Mouse (Mus musculus) activated CD4-positive, CD25-positive, alpha-beta regulatory T cell, adult 4 months (primary cell): ENCODE results near the gene Neu2. TPM values are rescaled to one million over a fixed set of nuclear protein-coding genes. Genes with fewer than 3 reads are reported as not detected.
"Not testable (repeated sequence)": the region's sequence is repeated elsewhere in the genome, so short reads cannot be mapped to it uniquely, and the experiment has no call there.

Experiments used
- ATAC-seq: one replicate; pipeline ENCODE4 v1.8.0; 2017
- polyA plus RNA-seq, 2 experiments: library from polyadenylated mRNA; unstranded; fragments of 100-300 nt; shearing (Covaris generic); gene quantifications; one replicate each; pipeline ENCODE4 v1.2.1; 2017

Gene Neu2
- not detected for polyA plus RNA-seq

DNA sequence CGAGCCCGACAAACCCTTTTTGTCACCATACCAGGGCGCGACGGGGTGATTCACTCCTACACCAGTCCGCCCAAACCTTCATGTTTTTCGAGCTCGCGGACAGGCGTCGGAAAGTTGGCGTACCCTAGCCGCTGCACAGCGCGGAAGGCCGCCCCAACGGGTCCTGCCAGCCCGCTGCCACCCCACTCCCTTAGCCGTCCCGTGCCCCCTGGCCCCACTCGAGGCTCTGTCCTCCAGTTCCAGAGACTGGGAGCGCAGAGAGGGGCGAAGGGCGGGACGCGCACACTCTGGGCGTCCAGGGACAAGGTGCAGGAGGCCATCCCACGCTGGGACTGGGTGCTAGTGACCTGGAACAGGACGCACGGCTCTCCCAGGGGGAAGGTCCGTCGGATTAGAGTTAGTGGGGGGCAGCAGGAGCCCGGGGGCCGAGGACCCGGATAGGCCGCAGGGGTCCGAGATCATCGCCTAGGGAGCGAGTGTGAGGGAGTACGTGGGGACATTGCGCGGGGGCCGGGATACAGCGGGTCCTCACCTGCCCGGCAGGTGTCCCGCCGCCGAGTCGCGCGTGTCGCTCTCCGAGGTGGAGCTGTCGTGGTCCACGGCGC, at the start of gene Neu2:
TSS of gene Neu2 (plus strand) at position 329 of the 605 bp plus-strand sequence.
- ATAC-seq: no peak

DNA sequence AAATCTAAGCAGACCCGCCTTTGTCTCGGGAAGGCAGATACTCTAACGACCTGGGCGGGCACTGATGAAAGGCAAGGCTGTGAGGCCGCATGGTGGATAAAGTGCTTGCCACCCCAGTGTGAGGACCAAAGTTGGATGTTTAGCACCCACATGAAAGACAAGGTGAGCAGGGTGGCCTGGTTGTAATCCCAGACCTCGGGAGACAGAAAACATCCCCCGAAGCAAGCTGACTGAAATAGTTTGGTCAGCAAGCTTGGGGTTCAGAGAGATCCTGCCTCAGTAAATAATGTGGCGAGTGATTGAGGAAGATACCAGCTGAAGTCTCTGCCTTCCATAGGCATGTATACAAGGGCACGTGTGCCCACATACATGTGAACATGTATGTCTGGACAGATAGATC, 42.2 kb upstream of the Neu2 start:
- ATAC-seq: no peak

DNA sequence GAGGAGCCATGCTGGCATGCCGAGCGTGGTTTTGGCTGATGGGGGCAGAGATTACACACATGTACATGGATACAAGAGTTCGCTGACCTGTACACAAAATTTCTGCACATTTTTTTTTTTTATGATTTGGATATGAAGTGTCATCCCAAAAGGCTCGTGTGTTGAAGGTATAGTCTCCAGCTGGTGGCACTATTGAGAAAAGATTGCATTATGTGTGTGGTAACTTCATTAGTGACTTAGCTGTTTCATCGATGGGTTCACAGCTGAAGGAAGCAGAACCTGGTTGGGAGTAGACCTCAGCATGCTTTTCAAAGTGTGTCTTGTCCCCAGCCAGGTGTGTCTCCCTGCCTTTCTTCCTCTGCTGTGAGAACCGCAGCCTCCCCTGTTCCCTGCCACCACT, 41.4 kb upstream of the Neu2 start:
- ATAC-seq: no peak

DNA sequence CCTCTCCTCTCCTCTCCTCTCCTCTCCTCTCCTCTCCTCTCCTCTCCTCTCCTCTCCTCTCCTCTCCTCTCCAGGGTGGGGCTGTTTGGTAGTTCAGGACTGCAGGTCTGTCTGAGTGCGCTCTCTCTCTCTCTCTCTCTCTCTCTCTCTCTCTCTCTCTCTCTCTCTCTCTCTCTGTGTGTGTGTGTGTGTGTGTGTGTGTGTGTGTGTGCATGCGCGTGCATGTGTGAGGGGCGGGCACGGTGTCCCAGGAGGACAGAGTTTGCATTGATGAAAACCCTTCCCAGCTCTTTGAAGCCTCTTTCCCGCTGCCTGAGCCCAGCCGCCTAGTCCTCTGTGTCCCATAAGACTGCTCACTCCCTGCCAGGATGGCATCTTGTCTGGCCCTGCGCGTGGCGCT, 39.7 kb upstream of the Neu2 start, which contains the start of gene Snorc:
TSS of gene Snorc (plus strand) at position 301 of the 400 bp plus-strand sequence.
- ATAC-seq: not testable (repeated sequence)

DNA sequence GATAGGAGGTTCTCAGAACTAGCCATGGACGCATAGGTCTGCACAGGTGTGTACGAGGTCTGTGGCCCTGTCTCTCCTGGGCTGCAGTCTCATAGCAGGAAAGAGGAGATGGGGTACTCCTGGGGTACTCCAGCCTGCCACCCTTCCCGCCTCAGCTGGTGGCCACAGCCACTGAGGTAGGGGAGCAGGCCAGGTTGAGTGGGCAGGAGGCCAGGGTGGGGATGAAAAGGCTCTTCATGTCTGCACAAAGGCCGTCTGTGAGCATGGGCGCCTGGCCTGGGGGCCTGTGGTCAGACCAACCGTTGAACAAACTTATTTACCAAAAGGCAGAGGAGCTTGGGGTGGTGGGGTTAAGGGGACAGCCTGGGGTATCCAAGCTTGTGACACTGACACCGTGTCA, 37.8 kb upstream of the Neu2 start:
- no peak for ATAC-seq

DNA sequence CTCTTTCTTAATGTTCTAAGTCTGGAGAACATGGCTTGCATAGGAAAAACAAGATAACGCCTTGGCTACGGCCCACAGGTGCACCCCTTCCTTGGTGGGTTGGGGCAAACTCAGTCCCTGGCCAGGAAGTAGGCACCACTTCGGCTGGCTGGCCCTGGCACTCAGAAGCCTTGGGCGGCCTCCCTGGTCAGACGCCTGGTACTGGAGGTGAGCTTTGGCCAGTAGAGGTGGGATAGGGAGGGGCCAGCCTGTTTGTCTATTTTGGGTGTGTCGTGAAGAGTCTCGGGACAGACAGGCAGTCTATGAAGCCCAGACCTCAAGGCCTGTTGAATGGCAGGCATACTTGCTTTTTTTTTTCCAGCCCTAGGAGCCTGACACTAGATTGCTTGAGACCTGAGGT, 37.1 kb upstream of the Neu2 start:
- no peak for ATAC-seq

DNA sequence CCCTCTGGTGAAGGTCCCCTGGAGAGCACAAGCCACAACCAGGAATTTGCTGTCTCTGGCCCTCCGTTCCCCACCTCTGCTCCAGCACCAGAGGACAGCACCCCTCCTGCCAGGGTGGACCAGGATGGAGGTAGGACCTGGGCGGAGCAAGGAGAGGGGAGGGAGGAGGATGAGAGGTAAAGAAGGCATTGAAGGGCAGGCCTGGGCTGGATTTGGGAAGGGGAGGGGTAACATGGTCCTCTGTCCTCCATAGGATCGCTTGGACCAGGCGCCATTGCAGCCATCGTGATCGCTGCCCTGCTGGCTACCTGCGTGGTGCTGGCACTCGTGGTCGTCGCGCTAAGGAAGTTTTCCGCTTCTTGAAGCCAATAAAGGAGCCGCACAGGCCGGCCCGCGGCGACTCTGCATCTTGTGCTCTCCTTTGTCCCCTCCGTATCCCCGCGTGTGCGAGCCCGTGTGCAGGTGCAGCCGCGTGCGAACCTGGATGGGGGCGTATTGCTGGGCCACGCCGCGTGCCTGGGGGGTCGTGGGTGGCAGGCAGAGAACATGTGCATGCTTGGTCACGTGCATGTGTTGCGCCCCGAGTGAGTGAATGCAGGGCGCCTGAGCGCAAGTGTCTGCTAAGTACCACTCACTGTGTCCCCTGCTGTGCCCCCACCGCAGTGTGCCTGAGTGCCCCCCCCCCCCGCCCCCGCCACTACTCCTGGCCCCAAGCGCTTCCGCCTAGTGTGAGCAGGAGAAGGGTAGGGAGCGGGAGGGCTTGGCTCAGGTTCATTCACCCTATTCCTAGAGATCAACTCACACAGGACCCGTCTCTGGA, 34.4 kb upstream of the Neu2 start:
- no peak for ATAC-seq

DNA sequence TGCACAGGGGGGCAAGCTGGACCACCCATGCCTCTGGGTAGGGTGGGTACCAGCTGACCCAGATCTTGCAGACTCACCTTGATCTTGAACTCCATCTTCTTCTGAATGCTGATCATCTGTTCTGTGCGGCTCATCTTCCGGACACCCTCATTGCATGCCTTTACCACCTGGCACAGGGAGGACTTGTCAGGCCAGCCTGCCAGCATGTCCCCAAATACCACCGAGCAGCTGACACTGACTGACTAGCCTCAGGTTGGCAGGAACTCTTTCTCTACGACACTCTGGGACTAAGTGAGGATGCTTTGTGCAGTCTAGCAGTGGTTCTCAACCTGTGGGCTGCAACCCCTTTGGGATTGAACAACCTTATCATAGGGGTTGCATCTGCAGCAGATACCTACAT, 27.1 kb upstream of the Neu2 start:
- ATAC-seq: no peak

DNA sequence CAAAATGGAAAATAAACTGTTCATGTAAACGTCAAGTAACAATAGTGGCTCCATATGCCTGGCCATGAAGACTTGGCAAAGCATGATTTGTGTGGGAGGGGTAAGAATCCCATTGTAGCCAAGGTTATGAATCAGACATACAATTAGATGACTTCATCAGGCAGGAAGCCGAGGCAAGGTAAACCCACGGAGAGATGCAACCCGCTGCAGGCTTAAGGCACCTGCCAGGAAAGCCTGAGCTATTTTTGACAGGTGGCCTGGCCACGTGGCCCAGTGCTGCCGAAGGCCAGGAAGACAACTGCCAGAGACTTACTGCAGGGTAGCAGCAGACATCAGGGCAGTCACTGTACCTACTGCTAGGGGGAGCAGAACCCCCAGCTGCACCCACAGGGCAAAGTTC, 23.3 kb upstream of the Neu2 start:
- ATAC-seq: no peak

DNA sequence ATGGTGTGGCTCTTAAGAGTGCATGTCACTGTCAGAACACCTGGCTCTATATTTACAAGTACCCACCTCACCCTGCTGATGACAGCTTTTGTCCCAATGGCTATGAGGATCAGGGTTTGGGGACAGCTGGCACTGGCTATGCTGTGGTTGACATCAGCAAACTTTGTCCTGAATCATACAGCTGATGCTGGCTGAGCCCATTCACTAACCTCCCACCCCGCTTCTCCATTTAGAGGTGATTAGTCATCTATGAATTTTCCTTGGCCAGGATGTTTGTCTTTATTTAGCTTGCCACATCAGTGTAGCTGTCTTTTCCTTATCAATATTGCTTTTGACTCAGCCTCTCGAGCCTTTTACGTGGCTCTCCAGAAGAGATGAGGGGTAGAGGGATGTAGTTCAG, 17.4 kb upstream of the Neu2 start:
- no peak for ATAC-seq

DNA sequence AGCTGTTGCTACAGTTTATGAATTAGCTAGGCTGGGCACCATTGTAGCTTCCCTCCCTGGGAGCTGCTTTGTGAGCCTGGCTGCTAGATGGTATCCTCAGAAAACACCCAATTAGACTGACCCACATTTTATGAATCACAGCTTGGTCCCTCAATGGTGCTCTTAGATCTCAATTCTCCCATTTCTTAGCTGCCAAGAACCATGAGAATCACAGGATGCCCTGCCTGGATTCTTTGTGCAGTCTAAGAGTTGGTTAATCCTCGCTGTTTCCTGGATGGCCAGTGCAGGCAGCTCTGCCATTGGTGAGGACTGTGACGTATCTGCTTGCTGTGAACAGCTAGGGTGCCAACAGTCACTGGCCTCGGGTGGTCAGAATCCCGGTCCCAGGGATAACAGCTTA, 16.1 kb upstream of the Neu2 start:
- ATAC-seq: no peak

DNA sequence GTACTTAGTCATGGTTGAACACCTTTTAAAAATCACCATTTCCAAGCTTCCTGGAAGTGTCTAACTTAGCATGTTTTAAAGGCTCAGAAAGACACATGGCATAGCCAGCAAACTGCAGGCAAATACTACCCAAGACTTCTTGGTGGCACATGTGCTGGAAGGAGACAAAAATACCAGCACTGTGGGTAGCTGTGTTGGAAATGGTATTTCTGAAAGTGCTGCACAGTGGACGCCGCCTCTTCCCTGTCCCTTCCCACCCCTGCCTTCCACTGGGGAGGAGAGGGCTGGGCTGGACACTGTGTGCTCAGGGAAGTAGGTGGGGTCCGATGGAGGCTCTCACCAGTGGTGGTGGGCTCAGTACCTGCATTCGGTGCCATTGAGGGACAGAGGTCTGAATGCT, 4.2 kb upstream of the Neu2 start:
- ATAC-seq: no peak

DNA sequence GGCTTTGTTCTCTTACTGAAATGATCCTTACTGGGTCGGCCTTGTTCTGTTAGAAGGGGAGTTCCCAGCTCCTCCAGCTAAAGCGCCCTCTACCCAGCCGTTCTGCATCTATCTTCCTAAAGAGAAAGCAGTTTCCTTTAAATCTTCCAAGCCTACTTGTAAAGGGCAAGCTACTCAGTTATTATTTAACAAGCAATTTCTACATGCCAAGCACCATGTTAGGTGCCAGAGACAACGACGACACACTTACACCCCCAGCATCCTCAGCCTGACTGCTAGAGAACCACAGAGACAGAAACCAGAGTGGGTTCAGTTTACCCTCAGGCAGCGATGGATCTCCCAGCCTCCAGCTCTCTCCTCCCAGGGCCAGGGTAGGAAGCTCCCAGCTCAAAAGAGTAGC, 1.8 kb upstream of the Neu2 start:
- ATAC-seq: no peak

DNA sequence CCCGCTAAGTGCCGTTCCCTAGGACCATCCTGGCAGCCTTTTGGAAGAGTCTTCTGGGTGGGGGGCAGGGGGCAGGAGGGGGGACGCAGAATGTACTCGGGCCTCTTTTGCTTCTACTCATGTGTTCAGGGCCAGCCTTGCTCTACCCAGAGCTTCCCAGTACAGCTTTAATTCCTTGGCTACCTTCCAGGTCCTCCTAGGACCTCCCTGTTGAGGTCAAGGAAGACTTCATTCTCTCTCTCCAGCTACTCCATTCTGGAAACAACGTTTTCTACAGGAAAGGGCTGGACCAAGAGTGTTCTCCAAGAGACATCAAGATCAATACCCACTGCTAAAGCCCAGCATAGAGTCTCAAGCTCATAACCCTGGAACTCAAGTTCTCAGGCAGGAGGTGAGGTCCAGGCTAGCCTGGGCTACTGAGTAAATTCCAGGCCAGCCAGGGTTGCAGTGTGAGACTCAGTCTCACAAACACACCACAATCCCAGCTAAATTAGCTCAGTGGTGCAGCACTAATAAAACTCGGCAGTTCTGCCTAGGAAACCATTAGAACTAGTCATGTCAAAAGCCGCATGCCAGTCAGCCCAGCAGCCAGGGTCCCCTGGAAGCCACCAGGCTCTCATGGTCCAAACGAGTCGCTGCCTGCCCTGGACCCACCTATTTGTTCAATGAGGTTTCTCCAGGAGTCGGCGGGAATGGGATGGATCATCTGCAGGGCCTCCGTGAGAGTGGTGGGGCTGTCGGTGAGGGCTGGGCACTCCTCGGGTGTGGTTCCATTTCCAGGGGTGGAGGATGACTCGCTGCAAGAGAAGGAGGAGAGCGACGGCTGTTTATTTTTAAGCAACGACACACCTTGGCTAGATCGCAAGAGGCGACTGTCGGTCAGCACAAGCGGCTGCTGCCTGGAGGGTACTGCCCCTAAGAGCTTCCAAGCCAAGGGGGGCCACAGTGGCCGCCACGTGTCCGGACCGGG, 813 bp upstream of the Neu2 start:
- ATAC-seq: no peak

DNA sequence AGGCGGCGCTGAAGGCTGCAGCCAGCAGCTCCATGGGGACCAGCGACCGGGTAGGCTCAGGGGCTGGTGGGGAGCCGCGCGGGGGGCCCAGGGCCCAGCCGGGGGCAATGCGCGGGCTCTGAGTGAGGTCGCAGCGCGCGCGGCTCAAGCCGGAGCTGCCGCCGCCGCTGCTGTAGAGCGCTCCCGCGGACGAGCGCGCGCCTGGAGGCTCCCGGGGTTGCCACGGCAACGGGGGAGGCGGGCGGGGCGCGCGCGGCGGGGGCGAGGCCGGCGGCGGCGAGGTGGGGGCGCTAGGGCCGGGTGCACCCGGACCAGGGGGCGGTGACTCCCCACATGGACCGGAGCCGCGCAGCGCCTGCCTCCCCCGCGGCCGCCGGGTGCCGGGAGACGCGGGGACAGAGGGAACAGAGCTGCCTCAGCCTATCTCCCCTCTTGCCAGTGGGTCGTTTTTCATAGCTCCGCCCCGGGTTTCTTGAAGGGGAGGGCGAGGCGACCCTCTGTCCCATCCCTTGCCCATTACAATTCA, 540 bp downstream of the Neu2 start:
- no peak for ATAC-seq

DNA sequence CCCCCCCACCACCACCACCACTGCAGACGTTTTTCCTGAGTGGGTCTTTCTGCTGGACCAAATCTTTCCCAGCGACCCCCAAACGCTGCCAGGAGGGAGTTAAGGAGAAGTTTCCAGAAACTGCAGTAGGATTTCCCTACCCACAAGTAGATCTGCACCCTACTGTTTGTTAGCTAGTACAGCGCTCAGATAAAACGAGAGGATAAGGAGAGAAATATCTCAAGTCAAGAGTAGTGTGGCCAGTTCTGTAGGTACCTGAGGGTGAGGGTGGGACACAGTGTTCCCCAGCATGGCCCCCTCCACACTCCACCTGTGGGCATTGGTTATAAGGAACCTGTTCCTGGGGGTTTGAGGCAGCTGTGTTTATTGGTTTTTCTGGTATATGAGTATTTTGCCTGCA, 1.2 kb downstream of the Neu2 start:
- ATAC-seq: no peak

DNA sequence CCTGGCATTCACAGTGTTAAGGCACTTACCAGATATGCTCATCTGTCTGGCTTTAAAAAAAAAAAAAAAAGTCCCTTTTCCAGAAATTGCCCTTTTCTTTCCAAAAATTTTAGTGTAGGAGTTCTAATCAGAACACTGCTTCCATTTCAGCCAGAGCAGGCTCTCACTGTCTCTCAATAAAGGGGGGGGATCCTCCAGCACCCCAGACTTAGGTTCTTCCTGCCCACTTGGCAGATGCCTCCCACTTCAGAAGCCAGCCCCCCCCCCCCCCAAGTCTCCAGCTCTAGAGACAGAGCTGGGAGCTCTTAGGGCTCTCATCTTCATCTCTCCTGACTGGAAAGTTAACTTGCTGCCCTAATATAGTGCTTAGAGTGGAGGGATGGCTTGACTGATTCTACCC, 10.8 kb downstream of the Neu2 start:
- no peak for ATAC-seq

DNA sequence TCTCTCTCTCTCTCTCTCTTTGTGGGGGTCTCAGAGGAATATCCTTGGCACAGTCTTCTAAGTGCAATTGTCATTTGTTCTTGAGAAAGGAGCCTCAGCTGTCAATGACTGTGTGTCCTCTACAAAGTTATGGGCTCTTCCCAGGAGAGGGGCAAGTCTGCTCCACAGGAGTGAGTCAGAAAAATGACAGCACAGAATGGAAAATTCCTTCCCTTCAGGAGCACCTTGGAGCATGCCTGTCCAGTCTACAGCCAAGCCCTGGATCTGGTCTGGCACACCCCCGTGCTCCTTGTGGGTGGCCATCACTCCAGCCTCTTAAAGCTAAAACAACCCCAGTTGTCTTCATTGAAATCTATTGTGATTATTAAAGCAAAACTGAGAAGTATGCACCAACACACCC, 11.8 kb downstream of the Neu2 start:
- no peak for ATAC-seq

DNA sequence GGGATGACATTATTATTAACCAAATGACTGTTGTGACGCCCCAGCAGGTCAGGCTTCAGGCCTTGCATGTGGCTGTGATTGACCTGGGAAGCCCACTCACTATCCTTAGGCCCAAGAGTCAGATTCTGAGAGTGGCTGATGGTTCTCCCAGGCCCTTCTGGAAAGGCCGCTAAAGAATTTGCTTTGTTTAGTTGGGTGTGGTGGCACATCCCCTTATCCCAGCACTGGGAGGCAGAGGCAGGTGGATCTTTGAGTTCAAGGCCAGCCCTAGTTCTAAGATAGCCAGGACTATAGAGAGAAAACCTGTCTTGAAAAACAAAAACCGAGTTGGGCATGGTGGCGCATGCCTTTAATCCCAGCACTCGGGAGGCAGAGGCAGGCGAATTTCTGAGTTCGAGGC, 15.4 kb downstream of the Neu2 start:
- ATAC-seq: no peak

DNA sequence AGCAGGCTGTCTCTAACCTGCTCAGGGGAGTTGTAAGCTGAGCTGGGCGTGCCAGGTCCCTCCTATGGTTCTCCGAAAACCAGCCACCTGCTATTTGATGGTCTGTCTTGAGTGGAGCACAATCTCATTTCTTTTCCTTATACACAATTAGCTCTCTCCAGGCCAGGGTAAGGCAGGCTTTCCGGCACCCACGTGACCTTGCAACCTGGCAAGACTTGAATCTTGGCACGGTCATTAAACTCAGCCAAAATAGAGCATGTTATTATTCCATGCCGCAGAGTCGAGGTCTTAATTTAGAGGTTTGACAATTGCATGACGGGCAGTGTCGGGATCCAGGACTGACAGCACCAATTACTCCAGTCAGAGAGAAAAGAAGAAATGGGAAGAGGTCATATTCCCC, 17.5 kb downstream of the Neu2 start:
- ATAC-seq: no peak

DNA sequence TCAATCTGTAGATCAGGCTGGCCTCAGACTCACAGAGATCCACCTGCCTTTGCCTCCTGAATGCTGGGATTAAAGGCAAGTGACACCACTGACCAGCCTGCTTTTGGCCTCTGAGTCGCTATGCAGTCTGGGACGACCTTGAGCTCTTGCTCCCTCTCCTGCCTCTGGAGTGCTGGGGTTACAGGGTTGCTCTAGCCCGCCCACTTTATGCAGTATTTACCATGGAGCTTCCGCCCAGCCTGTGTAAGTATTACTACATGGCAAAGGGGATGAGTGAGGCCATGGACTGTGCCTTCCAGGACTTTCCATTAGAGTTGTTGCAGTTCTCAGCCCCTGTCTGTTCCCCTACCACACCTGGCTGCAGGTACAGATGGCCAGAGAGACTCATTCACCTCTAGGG, 22.7 kb downstream of the Neu2 start:
- no peak for ATAC-seq

DNA sequence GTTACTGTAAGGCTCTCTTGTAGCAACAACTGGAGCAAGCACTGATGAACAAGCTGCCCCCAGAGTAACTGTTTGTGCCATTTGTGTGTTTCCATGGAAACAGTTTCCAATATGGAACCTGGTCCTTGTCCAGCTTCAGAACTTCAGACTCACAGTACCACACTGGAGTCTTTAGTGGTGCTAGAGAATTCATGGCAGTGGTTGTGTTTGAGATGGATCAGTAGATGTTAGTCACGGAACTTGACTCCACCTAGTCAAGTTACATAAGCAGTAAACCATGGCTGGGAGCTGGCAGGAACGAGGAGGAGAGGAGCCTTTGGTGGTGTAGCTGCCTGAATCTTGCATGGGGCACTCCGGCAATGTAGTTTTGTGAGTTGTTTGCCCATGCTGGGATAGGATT, 24.4 kb downstream of the Neu2 start:
- ATAC-seq: no peak

DNA sequence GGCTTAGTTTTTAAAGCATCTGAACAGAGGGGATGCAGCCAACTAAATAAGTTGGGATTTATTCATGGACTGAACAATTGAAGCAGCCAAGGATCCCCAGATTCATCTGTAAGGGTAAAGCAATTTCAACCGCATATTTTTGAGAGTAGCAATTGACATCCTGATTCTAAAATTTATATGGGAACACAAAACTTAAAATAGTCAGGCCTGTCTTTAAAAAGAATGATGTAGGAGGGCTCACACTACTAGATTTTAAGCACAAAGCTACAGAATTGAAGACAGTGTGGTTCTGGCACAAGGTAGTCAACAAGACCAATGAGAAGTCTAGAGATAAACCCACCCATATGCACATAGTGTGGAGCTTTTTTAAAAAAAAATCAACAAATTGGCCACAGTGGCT, 27.3 kb downstream of the Neu2 start:
- no peak for ATAC-seq
